Mouse (Mus musculus) liver, adult 2 months (tissue): ENCODE measurements around the gene Tecta.

Experiments used
- CTCF ChIP-seq: fragments of 200-500 bp; IDR thresholded peaks from 2 replicates; pipeline ENCODE4 v1.5.1; 2011; ENCODE audit warnings: low read depth, low read length, control low read depth
- POLR2A ChIP-seq: fragments of 200-500 bp; IDR thresholded peaks from 2 replicates; pipeline ENCODE4 v1.6.1; 2011; ENCODE audit warnings: low read length, control low read depth; ENCODE audit not compliant: insufficient read depth; ENCODE audit errors: extremely low read depth

DNA sequence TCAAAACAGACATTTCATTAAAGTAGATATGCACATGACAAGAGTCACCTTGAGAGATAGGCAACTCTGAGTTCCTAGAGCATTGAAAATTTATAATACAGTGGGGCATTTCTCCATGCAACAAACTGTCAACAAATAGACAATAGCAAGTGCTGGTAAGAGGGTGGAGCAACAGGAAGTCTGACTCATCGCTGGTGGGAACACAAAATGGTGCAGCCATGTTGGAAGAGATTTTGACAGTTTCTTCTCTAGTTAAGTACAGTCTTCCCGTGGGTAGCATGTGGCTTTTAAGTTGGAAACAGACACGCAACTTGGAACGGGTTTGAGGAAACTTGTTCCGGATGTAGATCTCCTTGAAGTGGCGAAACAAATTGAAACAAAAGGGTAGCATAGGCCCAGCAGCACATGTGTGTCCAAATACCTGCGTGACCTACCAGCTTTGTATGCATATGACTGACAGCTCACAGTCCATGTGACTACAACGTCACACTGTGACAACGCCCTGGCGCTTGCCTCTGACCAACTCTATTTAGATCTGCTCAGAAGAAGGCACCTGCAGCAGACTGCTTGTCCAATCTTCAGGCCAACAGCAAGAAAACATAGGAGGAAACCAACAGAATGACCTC lies 103.3 kb downstream of the Tecta start:
- TF ChIP-seq CTCF (no peak), POLR2A (no peak)
